Comparison of ENCODE assay signal across 19 mouse cellular contexts in genomic region chr7:89891412-89891811, GRCm38 (mm10). TPM values are rescaled to one million over a fixed set of nuclear protein-coding genes. Genes with fewer than 3 reads are reported as not detected.
"Had no signal": no experiment of that assay in that cellular context is flagged by ENCODE, and none has a peak within 500 bp of the region (broad histone marks: within the 10 kb centered on the region; RNA-seq: fewer than 3 reads in every experiment).

No protein-coding gene starts in this region.

- ATAC-seq: liver, postnatal 0 days; lung, postnatal 0 days; midbrain, embryonic 13.5 days; midbrain, embryonic 15.5 days had no signal

- DNase-seq: liver, postnatal 0 days; lung, adult 2 months; right cerebral cortex, postnatal 14 days had no signal

- H3K9ac ChIP-seq: liver, embryonic 15.5 days; liver, postnatal 0 days; lung, embryonic 15.5 days; midbrain, embryonic 13.5 days; midbrain, embryonic 15.5 days; neural tube, embryonic 13.5 days; stomach, embryonic 15.5 days had no signal

- H3K9me3 ChIP-seq: liver, embryonic 15.5 days; lung, embryonic 15.5 days; megakaryocyte, embryonic 14.5 days; midbrain, embryonic 13.5 days; midbrain, embryonic 15.5 days; neural tube, embryonic 13.5 days; stomach, embryonic 15.5 days had no signal

- H3K27ac ChIP-seq: liver, embryonic 15.5 days; lung, embryonic 15.5 days; macrophage; midbrain, embryonic 13.5 days; midbrain, embryonic 15.5 days; neural tube, embryonic 13.5 days; stomach, embryonic 15.5 days; stomach, postnatal 0 days had no signal

- H3K4me3 ChIP-seq: liver, embryonic 15.5 days; lung, embryonic 15.5 days; megakaryocyte, embryonic 14.5 days; midbrain, embryonic 13.5 days; midbrain, embryonic 15.5 days; neural tube, embryonic 13.5 days; stomach, embryonic 15.5 days had no signal

- H3K36me3 ChIP-seq: liver, embryonic 15.5 days; lung, embryonic 15.5 days; midbrain, embryonic 13.5 days; midbrain, embryonic 15.5 days; neural tube, embryonic 13.5 days; stomach, embryonic 15.5 days had no signal

- H3K4me1 ChIP-seq: liver, embryonic 15.5 days; lung, embryonic 15.5 days; midbrain, embryonic 13.5 days; midbrain, embryonic 15.5 days; neural tube, embryonic 13.5 days; stomach, embryonic 15.5 days had no signal

- H3K4me2 ChIP-seq: liver, embryonic 15.5 days; lung, embryonic 15.5 days; midbrain, embryonic 11.5 days; midbrain, embryonic 13.5 days; midbrain, embryonic 15.5 days; neural tube, embryonic 13.5 days; stomach, embryonic 15.5 days had no signal

- H3K27me3 ChIP-seq: liver, embryonic 15.5 days; lung, embryonic 15.5 days; megakaryocyte, embryonic 14.5 days; midbrain, embryonic 13.5 days; midbrain, embryonic 15.5 days; neural tube, embryonic 13.5 days; stomach, embryonic 15.5 days had no signal

RNA-seq across cellular contexts. Expression of gene Ccdc81, which starts 12.0 kb away (rescaled TPM):
- total RNA-seq: megakaryocyte progenitor cell, adult 5-6 weeks; monocyte, adult 5-6 weeks; neutrophil, adult 5-6 weeks had no signal
- polyA plus RNA-seq: liver, embryonic 15.5 days; liver, postnatal 0 days; macrophage; neural tube, embryonic 11.5 days; stomach, embryonic 15.5 days; thymus, adult 2 months had no signal
